9 mouse cellular contexts compared by ENCODE assay signal in the genomic region with DNA sequence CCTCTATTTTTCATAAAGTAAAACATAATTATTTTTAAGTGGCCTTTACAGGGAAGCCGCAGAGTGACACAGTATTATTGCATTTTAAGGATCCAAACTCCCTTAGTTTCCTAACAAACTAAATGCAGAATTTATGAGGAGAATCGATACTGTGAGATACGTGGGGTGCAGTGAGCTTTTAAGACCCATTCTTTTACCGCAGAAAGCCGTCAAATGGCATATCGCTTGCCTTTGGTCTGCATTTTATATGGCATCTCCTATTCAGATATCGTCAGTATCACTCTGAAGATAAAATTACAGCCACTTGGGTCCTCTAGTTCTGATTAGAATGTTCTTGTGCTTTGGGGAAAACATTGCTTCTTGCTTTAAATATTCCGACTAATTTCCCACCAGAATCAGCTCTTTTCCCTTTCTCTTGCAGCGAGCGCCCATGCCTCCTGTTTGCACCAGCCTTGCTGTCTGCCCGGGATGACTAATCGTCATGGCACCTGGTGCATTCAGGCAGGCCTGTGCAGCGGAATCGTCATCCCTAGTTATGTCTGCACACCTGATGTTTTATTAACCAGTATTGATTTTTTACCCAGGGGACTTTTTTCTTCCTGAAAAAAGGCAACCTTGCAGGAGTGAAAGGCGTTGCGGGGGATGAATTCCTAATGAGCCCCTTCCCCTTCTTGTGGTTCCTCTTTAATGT. TPM values are rescaled to one million over a fixed set of nuclear protein-coding genes. Genes with fewer than 3 reads are reported as not detected.
A peak's percentile ranks its signal among the peaks of the same experiment; 100 is the strongest.
DNase-seq lines count a peak whose midpoint lies in the region; ATAC-seq lines count a peak whose summit lies in the region.
"Had no signal": no experiment of that assay in that cellular context is flagged by ENCODE, and none has a peak within 500 bp of the region (broad histone marks: within the 10 kb centered on the region; RNA-seq: fewer than 3 reads in every experiment).

No protein-coding gene starts in this region.

- peaks cover 13% of the 10 kb centered on the region for H3K36me3 ChIP-seq in intestine, embryonic 14.5 days (ENCODE audit: control insufficient read depth, insufficient read depth, low read length)
- peaks cover 29% of the 10 kb centered on the region for H3K36me3 ChIP-seq in embryonic facial prominence, embryonic 10.5 days (replicated peaks)

- no peak overlapping the region for H3K9ac ChIP-seq in intestine, embryonic 14.5 days (ENCODE audit: low read length)

- H3K27ac ChIP-seq in intestine, embryonic 14.5 days (ENCODE audit: low read depth): no peak overlapping the region
- H3K27ac ChIP-seq in embryonic facial prominence, embryonic 10.5 days (replicated peaks): no peak overlapping the region

- ATAC-seq in intestine, embryonic 14.5 days (replicated peaks; ENCODE audit: low FRiP score, low TSS enrichment, low read depth): no peak; the same call in 1 of the 2 replicates

- no peaks in the 10 kb centered on the region for H3K27me3 ChIP-seq in intestine, embryonic 14.5 days (replicated peaks; ENCODE audit: control insufficient read depth, insufficient read depth, low read length)
- no peaks in the 10 kb centered on the region for H3K27me3 ChIP-seq in embryonic facial prominence, embryonic 10.5 days (replicated peaks; ENCODE audit: low read depth, poor library complexity, severe bottlenecking)

- peaks cover 7% of the 10 kb centered on the region; the same call in 1 of the 2 replicates for H3K9me3 ChIP-seq in intestine, embryonic 14.5 days (ENCODE audit: control insufficient read depth, low read length)
- H3K9me3 ChIP-seq in embryonic facial prominence, embryonic 10.5 days: no peaks in the 10 kb centered on the region
- H3K9me3 ChIP-seq: G1E had no signal

- intact Hi-C loops in left cerebral cortex, postnatal 4 days (cut with DNase I): no loop called here

- H3K4me3 ChIP-seq in intestine, embryonic 14.5 days (ENCODE audit: low read depth, low read length): no peak overlapping the region
- H3K4me3 ChIP-seq in embryonic facial prominence, embryonic 10.5 days: no peak overlapping the region

- DNase-seq in urinary bladder, postnatal 25 days (ENCODE audit: low spot score): peak; percentile 4
- DNase-seq in urinary bladder, adult 2 months (ENCODE audit: low spot score): no peak
- peak; percentile 51 for DNase-seq in intestine, embryonic 14.5 days (ENCODE audit: low spot score)
- DNase-seq in left cerebral cortex, postnatal 4 days: peak; percentile 22
- no peak for DNase-seq in adrenal gland, postnatal 10 days
- DNase-seq in embryonic facial prominence, embryonic 10.5 days (ENCODE audit: low spot score): no peak
- no peak for DNase-seq in kidney, postnatal 14 days
- DNase-seq in urinary bladder, postnatal 4 days (ENCODE audit: low spot score in 2 of 2): no peak

- H3K4me2 ChIP-seq in intestine, embryonic 14.5 days (ENCODE audit: low read length): no peak overlapping the region; the same call in 1 of the 2 replicates

- 83% methylated on average over 16 of the region's 16 CpGs for WGBS in intestine, embryonic 14.5 days
- WGBS in embryonic facial prominence, embryonic 10.5 days: 86% methylated on average over 16 of the region's 16 CpGs

- H3K4me1 ChIP-seq in intestine, embryonic 14.5 days (replicated peaks; ENCODE audit: control insufficient read depth, insufficient read depth, low read length): no peaks in the 10 kb centered on the region
- no peaks in the 10 kb centered on the region for H3K4me1 ChIP-seq in embryonic facial prominence, embryonic 10.5 days

RNA-seq across cellular contexts. Expression of gene Vps41, which starts 26.6 kb away (rescaled TPM):
- polyA plus RNA-seq in urinary bladder, adult 2 months (2012; rRNA removed): 41.4 and 49.2 TPM in 2 replicates
- polyA plus RNA-seq in intestine, embryonic 14.5 days (2014; fragmentation: Nextera tagmentation; extraction: Ambion mirVana): 66.3 and 71.4 TPM in 2 replicates
- 100 to 1,000 TPM; 119 to 124 TPM for total RNA-seq in left cerebral cortex, postnatal 4 days (2021)
- 10 to 100 TPM; 54.6 to 65.0 TPM for total RNA-seq in adrenal gland, postnatal 10 days (2021)
- polyA plus RNA-seq in embryonic facial prominence, embryonic 10.5 days (2016; fragmentation: Nextera tagmentation; extraction: Ambion mirVana): 61.9 and 64.0 TPM in 2 replicates

Comparison
In these comparisons a context has a peak if more than half of its experiments do, and no peak if none do; other contexts are left out.
1. DNase-seq: peak in urinary bladder, postnatal 25 days (single experiment), intestine, embryonic 14.5 days (single experiment) and left cerebral cortex, postnatal 4 days (single experiment); none in urinary bladder, adult 2 months (single experiment), adrenal gland, postnatal 10 days (single experiment), embryonic facial prominence, embryonic 10.5 days (single experiment), kidney, postnatal 14 days (single experiment) and urinary bladder, postnatal 4 days (0 of 2).